Mouse (Mus musculus): ENCODE data around the gene Gpa33. TPM values are rescaled to one million over a fixed set of nuclear protein-coding genes. Genes with fewer than 3 reads are reported as not detected.

The Gpa33 gene
- polyA plus RNA-seq, 2 experiments: 1.1 to 1.2 TPM

DNA sequence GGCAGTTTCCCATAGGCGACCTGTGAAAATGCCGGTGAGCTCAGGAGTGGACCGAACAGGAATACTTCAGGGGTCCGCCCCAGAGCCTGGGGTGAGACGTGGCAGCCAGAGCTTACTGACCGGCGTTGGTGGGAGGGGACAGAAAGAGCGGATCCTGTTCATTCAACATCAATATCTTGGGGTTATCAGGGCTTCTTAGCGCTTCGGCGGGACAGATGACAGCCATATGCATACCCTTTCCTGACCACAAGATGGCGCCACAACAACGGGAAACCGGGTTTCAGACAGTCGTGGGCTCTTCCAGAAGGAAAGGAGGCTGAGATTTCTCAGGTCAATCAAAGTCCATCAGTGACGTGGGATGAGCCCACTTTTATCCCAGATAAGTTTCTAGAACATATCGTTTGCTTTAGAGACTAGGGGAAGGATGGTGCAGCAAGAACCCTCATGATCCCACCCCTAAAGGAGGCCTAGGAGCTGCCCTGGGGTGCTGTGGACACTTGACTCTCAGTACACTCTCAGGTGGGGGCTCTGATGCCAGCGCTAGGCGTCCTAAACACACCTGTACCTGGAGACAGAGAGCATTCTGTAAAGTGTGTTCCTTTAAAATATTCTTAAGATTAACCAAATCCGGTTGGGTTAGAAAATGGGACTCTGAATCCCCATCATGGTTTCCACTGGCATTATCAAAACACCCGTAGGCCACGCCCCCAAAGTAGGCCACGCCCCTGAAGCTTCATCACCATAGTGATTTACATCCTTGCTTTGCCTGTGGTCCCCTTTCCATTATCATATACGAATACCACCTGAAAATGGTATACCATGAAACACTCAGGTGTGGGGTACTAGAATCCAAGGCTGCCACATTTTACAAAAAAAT, 30.8 kb downstream of the Gpa33 start:
- no peak overlapping the region for H3K27ac ChIP-seq (replicated peaks; ENCODE audit: low read depth, low read length)
- 0 out of 2 replicates have a peak overlapping the region, but pooled peaks have one; percentile 9 for H3K4me3 ChIP-seq (replicated peaks; ENCODE audit: low read length)
- H3K36me3 ChIP-seq (ENCODE audit: control insufficient read depth, insufficient read depth, low read length): no peaks in the 10 kb centered on the region
- WGBS: 18% methylated on average over 24 of the region's 24 CpGs
- no peaks in the 10 kb centered on the region for H3K4me1 ChIP-seq (ENCODE audit: control insufficient read depth, insufficient read depth, low read length)
- no peak overlapping the region for H3K9ac ChIP-seq (ENCODE audit: low read depth, low read length, severe bottlenecking)
- no peaks in the 10 kb centered on the region for H3K9me3 ChIP-seq (ENCODE audit: control insufficient read depth, low read length)
- ATAC-seq (ENCODE audit: low FRiP score, low read depth): no peak
- TF ChIP-seq POLR2A (IDR thresholded peaks at IDR 0.05; ENCODE audit: borderline replicate concordance, extremely low read depth, insufficient read depth, insufficient read length): no peak
- peak; percentile 76 for DNase-seq (ENCODE audit: low spot score)
- H3K4me2 ChIP-seq (replicated peaks; ENCODE audit: low read depth, low read length, severe bottlenecking): peak overlapping the region; percentile 24; the same call in 1 of the 2 replicates
- no peaks in the 10 kb centered on the region for H3K27me3 ChIP-seq (ENCODE audit: control insufficient read depth, insufficient read depth, low read length)

DNA sequence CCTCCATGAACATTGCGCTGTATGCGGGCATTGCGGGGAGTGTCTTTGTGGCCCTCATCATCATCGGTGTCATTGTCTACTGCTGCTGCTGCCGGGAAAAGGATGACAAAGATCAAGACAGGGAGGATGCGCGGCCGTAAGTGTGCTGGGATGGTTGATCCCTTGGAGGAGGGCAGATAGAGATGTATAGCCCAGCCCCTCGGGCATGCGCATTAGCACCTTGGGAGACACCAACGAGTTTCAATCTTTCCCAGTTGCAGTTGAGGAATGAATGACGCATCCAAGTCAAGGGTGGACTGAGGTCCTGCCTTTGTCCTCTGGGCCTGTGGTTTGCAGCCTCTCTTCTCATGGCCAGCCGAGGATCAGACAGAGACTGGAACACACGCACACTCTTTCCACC, 34.5 kb downstream of the Gpa33 start:
- Histone ChIP-seq H3K36me3 (ENCODE audit: control insufficient read depth, insufficient read depth, low read length) (no peaks in the 10 kb centered on the region), H3K9me3 (ENCODE audit: control insufficient read depth, low read length) (no peaks in the 10 kb centered on the region), H3K4me1 (ENCODE audit: control insufficient read depth, insufficient read depth, low read length) (no peaks in the 10 kb centered on the region), H3K4me3 (replicated peaks; ENCODE audit: low read length) (no peak overlapping the region), H3K9ac (ENCODE audit: low read depth, low read length, severe bottlenecking) (no peak overlapping the region), H3K27me3 (ENCODE audit: control insufficient read depth, insufficient read depth, low read length) (no peaks in the 10 kb centered on the region), H3K4me2 (replicated peaks; ENCODE audit: low read depth, low read length, severe bottlenecking) (no peak overlapping the region), H3K27ac (replicated peaks; ENCODE audit: low read depth, low read length) (no peak overlapping the region)
- TF ChIP-seq POLR2A (IDR thresholded peaks at IDR 0.05; ENCODE audit: borderline replicate concordance, extremely low read depth, insufficient read depth, insufficient read length): no peak
- ATAC-seq (ENCODE audit: low FRiP score, low read depth) (no peak), DNase-seq (ENCODE audit: low spot score) (no peak)
- WGBS: 88% methylated on average over 14 of the region's 14 CpGs

DNA sequence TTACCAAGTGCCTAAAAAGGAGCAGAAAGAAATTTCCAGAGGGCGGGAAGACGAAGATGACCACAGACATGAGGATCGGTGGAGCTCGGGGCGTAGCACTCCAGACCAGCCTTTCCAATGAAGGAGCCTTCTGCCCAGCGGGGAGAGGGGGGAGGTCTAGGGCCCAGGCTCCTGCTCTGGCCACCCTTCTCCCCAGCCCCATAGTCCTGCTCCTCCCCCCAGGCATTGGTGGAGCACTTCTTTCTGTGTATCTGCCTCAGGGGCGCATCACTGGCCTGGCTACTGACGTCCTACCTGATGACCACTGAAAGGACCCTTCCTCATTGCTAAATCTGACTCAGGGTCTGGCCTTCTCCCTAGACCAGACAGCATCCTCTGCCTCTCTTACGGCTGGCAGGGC, 35.1 kb downstream of the Gpa33 start:
- H3K9ac ChIP-seq (ENCODE audit: low read depth, low read length, severe bottlenecking): no peak overlapping the region
- no peak overlapping the region for H3K4me2 ChIP-seq (replicated peaks; ENCODE audit: low read depth, low read length, severe bottlenecking)
- DNase-seq (ENCODE audit: low spot score) (no peak), ATAC-seq (ENCODE audit: low FRiP score, low read depth) (no peak)
- no peak overlapping the region for H3K27ac ChIP-seq (replicated peaks; ENCODE audit: low read depth, low read length)
- H3K36me3 ChIP-seq (ENCODE audit: control insufficient read depth, insufficient read depth, low read length): no peaks in the 10 kb centered on the region
- WGBS: 90% methylated on average over 9 of the region's 9 CpGs
- no peaks in the 10 kb centered on the region for H3K27me3 ChIP-seq (ENCODE audit: control insufficient read depth, insufficient read depth, low read length)
- H3K4me3 ChIP-seq (replicated peaks; ENCODE audit: low read length): no peak overlapping the region
- TF ChIP-seq POLR2A (IDR thresholded peaks at IDR 0.05; ENCODE audit: borderline replicate concordance, extremely low read depth, insufficient read depth, insufficient read length): no peak
- no peaks in the 10 kb centered on the region for H3K4me1 ChIP-seq (ENCODE audit: control insufficient read depth, insufficient read depth, low read length)
- H3K9me3 ChIP-seq (ENCODE audit: control insufficient read depth, low read length): no peaks in the 10 kb centered on the region

DNA sequence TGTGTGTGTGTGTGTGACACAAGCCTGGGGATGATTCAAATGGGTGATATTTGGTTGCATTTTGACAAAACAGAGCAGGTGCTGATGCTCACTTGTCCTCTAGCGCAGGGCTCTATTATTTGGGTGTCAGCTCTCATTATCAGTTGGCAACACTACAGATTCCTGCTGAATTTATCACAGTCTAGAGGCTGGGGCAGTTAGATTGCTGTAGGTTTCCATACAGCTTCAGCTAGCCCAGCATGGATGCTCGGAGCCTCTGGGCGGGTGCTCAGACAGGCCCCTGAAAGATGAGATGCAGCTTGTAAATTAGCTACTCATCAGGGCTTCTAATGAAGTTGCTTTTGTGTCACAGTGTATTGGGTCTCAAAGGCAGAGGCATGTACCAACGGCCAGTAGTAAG, 37.4 kb downstream of the Gpa33 start:
- Histone ChIP-seq H3K36me3 (ENCODE audit: control insufficient read depth, insufficient read depth, low read length) (no peaks in the 10 kb centered on the region), H3K4me1 (ENCODE audit: control insufficient read depth, insufficient read depth, low read length) (no peaks in the 10 kb centered on the region), H3K9ac (ENCODE audit: low read depth, low read length, severe bottlenecking) (no peak overlapping the region), H3K27ac (replicated peaks; ENCODE audit: low read depth, low read length) (no peak overlapping the region), H3K4me3 (replicated peaks; ENCODE audit: low read length) (no peak overlapping the region), H3K4me2 (replicated peaks; ENCODE audit: low read depth, low read length, severe bottlenecking) (no peak overlapping the region), H3K27me3 (ENCODE audit: control insufficient read depth, insufficient read depth, low read length) (no peaks in the 10 kb centered on the region), H3K9me3 (ENCODE audit: control insufficient read depth, low read length) (no peaks in the 10 kb centered on the region)
- 83% methylated on average over 4 of the region's 4 CpGs for WGBS
- ATAC-seq (ENCODE audit: low FRiP score, low read depth): no peak
- DNase-seq (ENCODE audit: low spot score): no peak
- TF ChIP-seq POLR2A (IDR thresholded peaks at IDR 0.05; ENCODE audit: borderline replicate concordance, extremely low read depth, insufficient read depth, insufficient read length): no peak

DNA sequence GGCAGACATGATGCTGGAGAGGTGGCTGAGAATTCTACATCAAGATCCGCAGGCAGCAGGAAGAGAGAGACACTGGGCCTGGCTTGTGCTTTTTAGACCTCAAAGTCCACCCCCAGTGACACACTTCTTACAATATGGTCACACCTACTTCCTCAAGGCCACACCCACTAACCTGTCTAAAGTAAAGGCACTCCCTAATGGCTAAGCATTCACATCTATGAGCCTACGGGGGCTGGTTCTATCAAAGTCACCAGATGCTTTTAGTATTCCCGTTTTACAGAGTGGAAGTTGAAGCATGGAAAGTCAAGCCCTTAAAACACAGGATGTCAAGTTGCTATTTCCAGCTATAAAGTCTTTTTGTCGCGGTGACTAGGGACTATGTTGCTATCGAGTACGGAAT, 38.0 kb downstream of the Gpa33 start:
- H3K9me3 ChIP-seq (ENCODE audit: control insufficient read depth, low read length): no peaks in the 10 kb centered on the region
- WGBS: 91% methylated on average over 7 of the region's 7 CpGs
- no peak for DNase-seq (ENCODE audit: low spot score)
- no peaks in the 10 kb centered on the region for H3K4me1 ChIP-seq (ENCODE audit: control insufficient read depth, insufficient read depth, low read length)
- no peak overlapping the region for H3K27ac ChIP-seq (replicated peaks; ENCODE audit: low read depth, low read length)
- H3K36me3 ChIP-seq (ENCODE audit: control insufficient read depth, insufficient read depth, low read length): no peaks in the 10 kb centered on the region
- ATAC-seq (ENCODE audit: low FRiP score, low read depth): no peak
- TF ChIP-seq POLR2A (IDR thresholded peaks at IDR 0.05; ENCODE audit: borderline replicate concordance, extremely low read depth, insufficient read depth, insufficient read length): no peak
- no peak overlapping the region for H3K9ac ChIP-seq (ENCODE audit: low read depth, low read length, severe bottlenecking)
- H3K4me2 ChIP-seq (replicated peaks; ENCODE audit: low read depth, low read length, severe bottlenecking): no peak overlapping the region
- no peaks in the 10 kb centered on the region for H3K27me3 ChIP-seq (ENCODE audit: control insufficient read depth, insufficient read depth, low read length)
- H3K4me3 ChIP-seq (replicated peaks; ENCODE audit: low read length): no peak overlapping the region

Data from limb, embryonic 14.5 days (tissue).